Mouse (Mus musculus) layer of hippocampus, adult 18-20 months (tissue): ENCODE data around the gene Fam57b. TPM values are rescaled to one million over a fixed set of nuclear protein-coding genes. Genes with fewer than 3 reads are reported as not detected.
"Not testable (repeated sequence)": the region's sequence is repeated elsewhere in the genome, so short reads cannot be mapped to it uniquely, and the experiment has no call there.

Source experiments
- DNase-seq, 2 experiments: peaks; one replicate each; pipeline ENCODE4 v3.0.0; 2022; ENCODE audit warnings: low spot score in 2 of 2
- total RNA-seq, 2 experiments: library from RNA; stranded (reverse); gene quantifications; 2 replicates each; pipeline ENCODE4 v1.2.3; 2021

The Fam57b gene
- total RNA-seq, 2 experiments from 2014 or later = 62.4 to 68.1 TPM

DNA sequence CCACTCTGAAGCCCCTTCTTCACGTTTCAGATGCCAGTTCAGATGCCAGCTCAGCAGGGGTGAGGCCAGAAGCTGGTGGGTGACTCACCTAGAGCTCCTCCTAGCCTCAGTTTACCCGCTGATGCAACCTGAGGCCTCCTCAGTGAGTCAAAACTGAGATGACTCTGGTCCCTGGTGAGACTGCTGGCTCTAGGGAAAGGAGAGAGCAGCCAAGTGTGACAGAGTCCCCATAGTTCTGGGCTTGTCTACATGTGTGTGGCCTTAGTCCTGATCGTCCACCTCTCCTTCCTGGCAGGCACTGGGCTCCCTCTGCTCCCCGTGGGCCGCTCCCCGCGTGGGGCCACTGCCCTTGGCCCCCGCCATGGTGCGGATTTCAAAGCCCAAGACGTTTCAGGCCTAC lies 20.0 kb upstream of the Fam57b start:
- DNase-seq = no peak

DNA sequence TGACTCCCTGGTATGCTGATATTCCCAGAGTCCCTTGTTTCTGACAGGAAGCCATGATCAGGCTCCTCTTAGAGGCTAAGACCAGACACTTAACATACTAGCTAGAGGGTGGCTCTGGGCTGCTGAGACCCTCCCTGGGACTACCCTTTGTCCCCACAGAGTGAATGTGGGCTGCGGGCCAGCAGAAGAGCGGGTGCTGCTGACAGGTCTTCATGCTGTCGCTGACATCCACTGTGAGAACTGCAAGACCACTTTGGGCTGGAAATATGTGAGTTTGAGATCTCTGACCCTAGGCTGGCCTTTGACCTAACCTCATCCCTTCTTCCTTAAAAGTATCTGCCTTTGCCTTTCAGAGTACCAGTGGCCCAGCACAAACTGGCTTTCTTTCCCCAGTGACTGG lies 19.3 kb upstream of the Fam57b start:
- DNase-seq = no peak

DNA sequence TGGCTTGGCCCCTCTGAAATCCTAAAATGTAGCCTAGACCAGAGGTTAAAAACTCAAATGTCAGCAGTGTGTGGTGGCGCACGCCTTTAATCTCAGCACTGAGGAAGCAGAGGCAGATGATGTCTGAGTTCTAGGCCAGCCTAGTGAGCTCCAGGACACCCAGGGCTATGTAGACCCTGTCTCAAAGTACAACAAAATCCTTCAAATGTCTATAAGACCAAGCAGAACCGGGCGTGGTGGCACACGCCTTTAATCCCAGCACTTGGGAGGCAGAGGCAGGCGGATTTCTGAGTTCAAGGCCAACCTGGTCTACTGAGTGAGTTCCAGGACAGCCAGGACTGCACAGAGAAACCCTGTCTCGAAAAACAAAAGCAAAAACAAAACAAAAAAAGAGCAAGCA lies 18.4 kb upstream of the Fam57b start:
- not testable (repeated sequence) for DNase-seq

DNA sequence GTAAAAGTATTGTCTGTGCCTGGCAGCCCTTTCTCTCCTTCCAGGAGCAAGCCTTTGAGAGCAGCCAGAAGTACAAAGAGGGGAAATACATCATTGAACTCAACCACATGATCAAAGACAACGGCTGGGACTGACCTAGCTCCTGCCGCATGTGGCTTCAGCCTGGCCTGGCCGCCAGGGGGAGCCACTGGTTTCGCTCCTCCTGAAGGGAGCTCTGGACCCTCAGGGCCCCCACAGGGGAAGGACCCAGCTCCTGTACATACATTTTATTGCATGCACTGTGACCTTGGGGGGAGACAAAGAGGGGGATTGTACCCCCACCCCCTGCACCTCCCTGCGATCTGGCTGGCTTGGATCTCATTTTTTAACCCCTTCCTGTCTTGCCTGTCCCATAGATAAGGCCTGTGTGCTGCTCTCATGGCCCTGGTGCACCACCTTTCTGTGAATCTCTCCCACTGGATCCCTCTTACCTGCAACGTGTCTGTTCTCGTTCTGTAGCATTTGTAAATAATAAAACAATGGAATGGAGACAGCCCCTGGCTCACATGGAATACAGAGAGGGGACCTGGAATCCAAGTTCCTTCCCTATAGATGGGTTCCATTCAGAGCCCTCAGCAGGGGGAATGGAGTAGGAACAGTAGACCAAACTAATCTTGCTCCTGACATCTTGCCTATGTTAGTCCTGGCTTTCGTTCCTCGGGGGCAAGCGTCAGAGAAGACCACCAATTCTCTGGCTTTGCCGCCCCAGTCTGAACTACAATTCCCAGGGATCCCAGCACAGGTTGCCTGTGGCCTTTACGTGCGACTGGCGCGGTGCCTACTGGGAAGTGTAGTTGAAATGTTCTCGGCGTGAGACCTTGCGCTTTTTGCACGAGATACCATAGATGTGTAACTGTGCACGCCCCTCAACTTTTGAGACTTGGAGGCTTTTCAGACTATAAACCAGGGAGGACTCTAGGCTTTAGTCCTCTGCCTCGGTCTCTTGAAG lies 17.2 kb upstream of the Fam57b start:
- DNase-seq = peak; percentile 76 to 89

DNA sequence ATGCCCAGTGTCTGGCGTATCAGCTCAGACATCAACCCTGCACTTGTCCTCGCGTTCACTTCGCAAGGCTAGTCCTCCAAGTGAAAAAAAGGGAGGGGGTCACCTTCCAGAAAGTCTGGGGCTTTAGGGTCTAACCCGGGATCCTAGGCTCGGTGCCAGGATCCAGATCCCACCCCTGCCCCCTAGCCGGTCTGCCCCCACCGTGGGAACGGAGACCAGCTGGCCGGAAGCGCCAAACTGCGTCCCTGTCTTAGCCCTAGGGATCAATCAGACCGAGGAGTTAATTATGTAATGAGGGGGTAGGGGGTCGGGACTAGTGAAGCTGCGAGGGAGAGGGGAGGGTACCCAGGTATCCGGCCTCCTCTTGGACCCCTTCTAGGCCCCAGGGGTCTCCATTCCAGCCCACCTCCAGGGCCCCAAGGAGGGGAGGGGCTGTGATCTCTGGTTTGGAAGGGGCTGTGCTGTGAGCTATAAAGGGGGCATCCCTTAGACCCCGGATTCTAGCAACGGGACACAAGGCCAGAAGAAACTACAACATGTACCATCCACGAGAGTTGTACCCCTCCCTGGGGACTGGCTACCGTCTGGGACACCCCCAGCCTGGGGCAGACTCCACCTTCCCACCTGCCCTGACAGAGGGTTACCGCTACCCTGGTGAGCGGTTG lies 16.4 kb upstream of the Fam57b start, which contains the start of gene Tbx6:
Tbx6 (plus strand) TSS at position 513 of the 665 bp plus-strand sequence.
- DNase-seq = no peak

DNA sequence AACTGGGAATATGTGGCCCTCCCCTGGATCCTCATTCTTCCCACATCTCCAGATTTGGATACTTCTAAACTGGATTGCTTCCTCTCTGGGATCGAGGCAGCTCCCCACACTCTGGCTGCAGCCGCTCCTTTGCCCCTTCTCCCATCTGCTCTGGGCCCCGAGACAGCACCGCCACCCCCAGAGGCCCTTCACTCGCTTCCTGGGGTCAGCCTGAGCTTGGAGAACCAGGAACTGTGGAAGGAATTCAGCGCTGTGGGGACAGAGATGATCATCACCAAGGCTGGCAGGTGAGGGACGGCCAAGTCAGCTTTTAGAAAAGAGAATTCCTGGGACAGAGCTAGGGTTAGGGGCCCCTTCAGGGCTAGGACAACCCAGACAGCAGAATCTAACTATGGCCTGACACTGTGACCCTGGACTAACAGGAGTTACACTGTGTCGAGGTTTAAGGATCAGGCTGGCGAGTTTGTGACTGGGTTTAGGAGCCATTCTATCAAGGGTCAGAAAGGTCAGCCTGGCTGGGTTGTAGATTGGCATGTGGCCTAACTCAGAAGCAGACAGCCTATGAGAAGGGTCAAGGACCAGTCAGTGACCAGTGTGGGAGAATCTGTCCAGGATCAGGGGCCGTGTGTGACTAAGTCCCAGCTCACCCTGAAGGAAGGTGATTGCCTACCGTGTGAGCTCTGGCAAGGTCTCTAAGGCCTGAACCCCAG lies 15.7 kb upstream of the Fam57b start:
- no peak for DNase-seq

DNA sequence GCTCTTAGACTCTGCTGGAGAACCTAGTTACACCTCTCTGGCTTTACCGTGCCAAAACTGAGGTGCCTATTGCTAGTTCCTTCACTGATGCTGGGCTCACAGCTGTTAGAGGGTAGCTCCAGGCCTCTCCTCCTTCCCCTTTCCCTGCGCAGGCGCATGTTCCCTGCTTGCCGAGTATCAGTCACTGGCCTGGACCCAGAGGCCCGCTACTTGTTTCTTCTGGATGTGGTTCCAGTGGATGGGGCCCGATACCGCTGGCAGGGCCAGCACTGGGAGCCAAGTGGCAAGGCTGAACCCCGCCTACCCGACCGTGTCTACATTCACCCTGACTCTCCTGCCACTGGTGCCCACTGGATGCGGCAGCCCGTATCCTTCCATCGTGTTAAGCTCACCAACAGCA lies 14.8 kb upstream of the Fam57b start:
- DNase-seq = no peak

DNA sequence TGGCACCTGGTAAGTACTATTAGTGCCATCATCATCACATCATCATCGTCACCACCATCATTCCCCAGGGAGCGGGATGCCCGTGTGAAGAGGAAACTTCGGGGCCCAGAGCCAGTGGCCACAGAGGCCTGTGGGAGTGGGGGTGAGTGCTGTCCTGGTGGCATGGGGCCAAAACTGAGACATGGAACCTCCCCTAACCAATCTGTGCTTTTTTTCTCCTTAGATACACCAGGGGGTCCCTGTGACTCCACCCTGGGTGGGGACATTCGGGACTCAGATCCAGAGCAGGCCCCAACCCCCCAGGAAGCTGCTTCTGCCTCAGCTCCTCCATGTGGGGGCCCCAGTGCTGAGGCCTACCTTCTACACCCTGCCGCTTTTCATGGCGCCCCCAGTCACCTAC lies 13.0 kb upstream of the Fam57b start:
- no peak for DNase-seq

DNA sequence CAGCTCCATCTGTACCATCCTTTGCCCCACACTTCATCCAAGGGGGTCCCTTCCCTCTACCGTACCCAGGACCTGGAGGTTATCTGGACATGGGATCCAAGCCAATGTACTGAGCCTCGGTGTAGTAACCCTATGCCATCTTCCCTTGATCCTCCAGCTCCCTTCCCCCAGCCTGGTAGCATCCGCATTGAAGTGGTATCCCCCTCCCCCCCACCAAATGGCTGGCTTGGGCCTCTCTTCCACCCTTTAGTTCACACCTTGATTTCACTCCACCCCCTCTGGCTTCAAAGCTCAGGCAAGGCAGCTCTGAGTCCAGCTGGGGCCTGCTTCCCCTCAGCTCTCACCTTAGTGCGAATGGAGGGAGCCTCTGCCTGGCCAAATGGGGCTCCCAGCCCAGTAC lies 12.4 kb upstream of the Fam57b start:
- no peak for DNase-seq

DNA sequence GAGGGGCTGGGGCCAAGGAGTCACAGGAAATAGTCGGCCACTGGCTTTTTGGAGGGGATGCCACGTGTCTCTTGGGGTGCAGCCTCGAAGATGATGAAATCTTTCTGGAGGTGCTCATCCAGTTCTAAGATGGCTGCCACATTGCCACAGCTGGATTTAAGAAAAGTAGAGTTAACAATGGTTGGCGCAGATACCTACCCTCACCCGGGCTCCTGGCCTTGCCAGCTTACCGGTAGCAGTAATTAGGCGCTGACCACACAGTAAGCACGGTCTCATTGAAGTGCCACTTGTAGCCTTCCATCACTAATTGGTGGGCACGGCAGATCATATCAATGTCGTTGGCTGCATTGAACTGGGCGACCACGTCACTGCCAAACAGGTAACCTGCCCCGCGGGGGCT lies 11.3 kb upstream of the Fam57b start:
- no peak for DNase-seq

DNA sequence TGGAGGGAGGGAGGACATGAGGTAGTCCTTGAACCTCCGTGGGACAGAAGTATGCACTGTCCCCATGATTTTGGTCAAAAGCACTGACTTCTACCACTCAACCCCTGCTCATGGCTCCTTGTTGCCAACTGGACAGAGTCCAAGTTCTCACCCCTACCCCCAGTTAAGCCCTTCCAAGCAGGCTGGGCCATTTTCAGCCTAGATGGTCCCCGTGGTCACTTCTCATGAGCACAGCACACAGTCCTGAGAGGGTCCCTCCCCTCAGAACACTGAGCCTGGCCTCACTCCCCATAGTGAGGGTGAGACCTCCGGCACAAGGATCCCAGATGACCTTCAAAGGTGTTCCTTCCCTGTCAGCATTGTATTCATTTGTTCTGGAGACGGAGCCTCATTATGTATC lies 8.3 kb upstream of the Fam57b start:
- DNase-seq = no peak

DNA sequence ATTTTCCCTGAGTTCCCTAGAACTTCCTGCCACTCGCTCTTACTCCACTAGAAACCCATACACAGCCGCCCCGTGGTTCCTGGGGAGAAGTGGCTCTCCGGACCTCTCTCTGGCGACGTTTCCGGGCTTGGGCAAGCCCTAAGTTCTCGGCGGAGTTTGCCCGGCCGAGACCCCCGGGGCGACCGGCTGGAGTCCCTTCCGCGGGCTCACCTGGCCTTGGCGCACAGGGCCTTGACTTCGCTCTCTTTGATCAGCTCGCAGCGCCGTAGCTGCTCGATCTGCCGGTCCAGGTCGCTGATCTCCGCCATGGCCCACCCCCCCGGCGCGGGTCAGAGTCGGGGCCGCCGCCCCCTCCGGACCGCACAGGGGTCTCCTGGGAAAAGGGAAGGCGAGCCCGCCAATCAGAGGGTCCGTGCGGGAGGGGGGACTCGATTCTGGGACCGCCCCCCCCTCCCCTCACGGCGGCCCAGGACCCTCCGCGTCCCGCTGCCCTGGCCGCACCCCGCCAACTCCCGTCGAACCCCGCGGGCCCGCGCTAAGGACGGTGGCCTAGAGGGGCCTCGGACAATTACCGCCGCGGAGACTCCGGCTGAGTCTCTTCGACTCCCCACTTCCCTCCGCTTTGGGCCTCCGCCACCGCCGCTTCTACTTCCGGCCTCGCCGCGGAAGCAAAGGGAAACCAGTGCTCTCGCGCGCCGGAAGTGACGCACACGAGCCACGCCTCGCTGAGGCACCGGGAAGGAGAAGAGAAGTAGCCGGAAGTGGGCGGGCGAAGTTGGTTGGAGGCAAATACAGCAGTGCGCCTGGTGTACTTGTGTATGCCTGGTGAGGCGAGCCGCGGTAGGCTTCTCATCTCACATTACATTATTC lies 5.4 kb upstream of the Fam57b start, which contains the start of gene Ppp4c:
Ppp4c (minus strand) TSS at position 646 of the 870 bp plus-strand sequence.
- DNase-seq = peak; percentile 95 to 97

DNA sequence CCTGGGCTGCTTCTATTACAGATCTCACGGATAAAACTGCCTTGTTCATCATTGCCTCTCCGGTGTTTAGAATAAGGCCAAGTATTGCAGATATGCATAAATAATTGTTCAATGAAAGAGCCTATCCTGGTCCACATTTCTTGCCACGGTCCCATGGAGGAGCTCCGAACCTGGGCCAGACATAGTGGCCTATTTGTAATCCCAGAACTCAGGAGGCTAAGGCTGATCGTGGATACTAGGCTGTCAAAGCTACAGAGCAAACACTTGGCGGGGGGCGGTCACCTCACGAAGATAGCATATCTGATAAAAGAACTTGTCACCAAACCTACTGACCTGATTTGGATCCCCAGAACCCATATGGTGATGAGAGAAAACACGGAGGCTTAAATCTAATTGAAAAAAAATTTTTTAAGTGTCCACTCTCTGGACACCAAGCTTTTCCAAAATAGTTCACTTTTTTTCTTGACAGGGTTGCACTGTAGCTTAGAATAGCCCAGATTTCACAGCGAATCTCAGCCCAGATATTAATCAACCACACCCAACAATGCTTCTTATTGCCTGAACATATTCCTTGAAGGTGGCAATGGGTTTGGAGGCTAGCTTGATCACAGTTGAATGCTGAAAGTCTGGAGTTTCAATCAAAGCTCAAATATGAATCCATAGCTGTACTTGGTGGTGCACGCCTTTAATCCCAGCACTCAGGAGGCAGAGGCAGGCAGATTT lies 4.6 kb upstream of the Fam57b start:
- no peak for DNase-seq

DNA sequence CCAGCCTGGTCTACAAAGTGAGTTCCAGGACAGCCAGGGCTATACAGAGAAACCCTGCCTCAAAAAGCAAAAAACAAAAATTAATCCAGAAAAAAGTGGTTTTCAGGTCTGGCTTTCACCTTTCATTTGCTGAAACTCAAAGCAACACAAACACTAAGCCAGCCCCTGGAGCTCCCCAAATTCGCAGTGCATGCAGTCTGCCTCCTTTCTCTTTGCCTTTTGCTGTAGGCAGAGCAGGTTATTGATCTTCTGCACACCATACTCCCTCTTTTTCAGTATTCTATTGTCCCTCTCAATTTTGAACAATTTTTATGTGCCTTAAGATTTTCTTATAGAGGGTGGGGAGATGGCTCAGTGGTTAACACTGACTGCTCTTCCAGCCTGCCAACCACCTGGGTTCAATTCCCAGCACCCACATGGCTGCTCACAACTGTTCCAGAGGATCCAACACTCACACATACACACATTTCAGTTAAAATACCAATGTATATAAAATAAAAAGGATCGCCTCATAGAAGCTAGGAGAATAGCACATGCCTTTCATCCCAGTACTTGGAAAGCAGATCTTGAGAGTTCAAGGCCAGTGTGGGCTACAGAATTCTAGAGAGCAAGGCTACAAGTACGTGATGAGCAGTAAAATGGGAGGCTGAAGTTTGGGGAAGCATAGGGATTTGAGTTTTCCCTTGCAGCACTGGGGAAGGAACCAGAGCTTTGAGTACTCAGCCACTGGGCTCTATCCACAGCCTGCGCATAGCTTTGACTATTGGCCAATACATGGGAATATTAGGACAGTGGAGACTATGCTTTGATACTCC lies 3.8 kb upstream of the Fam57b start:
- no peak for DNase-seq

DNA sequence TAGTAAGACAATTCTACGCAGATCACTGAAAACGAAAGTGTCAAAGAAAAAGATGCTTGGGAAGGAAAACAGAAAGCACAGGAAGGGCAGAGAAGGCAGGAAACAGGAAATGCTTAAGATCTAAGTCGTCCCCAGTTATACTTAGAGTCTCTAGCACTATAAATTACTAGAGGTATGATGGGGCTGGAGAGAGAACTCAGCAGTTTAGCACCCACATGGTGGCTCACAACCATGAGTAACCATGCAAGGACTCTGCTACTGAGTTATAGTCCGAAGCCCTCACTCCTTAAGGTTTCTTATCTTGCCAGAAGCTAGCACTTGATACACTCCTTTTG lies 3.2 kb upstream of the Fam57b start:
- DNase-seq = no peak

DNA sequence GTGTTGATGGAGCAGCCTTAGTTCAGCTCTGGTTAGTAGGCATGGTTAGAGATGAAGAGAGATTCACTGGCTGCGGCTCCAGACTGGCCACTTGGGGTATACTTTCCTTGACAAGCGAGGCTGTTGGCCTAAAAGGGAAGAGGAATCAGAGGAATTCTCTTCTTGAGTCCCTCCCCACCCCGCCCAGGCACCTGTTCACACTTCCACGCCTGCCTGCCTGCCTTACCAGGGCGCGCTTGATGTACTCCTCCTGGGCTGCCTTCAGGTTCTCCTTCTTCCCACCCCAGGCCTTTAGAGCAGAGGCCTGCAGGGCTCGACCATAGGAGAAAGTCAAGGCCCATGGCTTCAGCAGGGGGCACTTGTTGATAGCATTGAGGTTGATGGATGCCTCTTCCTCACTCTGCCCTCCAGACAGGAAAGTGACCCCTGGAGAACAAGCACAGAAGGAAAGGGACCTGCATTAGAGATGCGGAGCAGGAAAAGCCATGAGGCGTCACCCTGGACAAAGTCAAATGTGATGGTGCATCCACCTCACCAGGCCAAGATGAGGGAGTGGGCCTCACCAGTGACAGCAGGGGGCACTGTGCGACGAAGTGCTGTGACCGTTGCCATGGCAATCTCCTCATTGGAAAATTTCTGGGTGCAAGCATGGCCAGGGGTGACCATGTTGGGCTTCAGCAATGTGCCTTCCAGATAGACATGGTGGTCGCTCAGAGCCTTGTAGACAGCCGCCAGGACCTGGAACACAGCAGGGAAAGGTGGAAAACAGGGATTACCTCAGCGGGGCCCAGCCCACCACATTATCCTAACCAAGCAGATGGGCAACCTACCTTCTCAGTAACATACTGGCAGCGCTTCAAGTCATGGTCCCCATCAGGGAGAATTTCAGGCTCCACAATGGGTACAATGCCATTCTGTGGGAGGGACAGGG lies 1.8 kb upstream of the Fam57b start:
- DNase-seq = no peak

DNA sequence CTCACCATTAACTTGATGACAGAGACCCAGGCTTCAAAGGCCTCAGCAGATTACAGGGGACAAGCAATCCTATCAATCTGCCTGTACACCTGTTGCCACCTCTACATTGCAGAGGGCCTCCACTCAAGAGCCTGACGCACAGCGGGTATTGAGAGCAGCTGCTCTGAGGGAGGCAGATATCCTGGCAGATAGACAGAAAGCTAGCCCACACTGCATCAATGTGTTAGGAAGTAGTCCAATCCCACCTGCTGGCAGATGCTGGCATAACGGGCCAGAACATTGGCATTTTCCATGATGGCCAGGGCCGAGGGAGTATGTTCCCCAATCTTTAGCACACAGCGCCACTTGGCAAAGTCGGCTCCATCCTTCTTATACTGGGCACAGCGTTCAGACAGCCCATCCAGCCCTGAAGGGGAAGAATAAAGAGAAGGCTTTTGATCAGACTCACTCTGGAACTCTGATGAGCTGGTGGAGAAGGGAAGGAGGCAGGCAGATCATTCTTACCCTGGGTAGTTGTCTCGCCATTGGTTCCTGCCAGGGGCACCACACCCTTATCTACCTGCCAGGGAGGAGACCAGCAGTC lies 1.0 kb upstream of the Fam57b start:
- DNase-seq = peak; percentile 68 to 82
